Mouse (Mus musculus): ENCODE data around the gene Dusp9.

The Dusp9 gene

DNA sequence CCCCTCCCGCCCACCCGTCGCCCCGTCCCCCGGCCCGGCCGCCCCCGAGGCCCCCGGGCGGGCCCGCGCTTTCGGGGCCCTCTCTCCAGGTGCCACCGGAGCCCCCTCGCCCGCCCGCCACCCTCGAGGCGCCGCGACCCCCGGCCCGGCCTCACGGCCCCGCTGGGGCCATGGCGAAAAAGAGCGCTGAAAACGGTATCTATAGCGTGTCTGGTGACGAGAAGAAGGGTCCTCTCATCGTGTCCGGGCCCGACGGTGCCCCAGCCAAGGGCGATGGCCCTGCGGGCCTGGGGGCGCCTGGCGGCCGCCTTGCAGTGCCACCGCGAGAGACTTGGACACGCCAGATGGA lies 34.4 kb downstream of the Dusp9 start:
- 20% methylated on average over 23 of the region's 42 CpGs for WGBS

DNA sequence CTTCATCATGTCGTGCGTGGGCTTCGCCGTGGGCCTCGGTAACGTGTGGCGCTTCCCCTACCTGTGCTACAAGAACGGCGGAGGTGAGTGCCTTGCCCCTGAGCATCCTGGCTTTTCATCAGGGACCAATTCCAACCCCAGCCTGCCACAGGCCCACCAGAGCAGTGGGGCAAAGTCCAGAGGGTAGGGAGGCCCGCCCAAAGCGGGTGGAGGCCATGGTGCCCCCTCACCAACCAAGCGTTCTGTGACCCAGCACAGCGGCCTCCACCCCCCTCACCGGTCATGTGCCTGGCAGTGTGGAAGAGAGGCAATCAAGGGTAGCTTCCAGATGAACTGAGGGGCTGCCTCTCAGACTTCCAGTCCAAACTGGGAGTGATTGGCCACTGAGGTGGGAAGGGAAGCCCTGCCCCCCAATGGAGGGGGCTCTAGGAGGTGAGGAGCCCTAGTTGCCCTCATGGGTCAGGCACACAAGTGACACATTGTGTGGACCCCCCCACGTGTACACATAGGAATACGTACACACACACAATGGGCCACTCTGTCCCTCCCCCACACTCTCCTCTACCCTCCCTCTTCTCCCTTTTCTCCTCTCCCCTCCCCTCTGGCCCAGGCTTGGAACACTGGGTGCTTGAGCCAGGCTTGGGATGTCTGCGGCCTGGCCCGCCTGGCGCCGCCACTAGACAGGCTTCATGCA lies 34.9 kb downstream of the Dusp9 start:
- 13% methylated on average over 20 of the region's 20 CpGs for WGBS

DNA sequence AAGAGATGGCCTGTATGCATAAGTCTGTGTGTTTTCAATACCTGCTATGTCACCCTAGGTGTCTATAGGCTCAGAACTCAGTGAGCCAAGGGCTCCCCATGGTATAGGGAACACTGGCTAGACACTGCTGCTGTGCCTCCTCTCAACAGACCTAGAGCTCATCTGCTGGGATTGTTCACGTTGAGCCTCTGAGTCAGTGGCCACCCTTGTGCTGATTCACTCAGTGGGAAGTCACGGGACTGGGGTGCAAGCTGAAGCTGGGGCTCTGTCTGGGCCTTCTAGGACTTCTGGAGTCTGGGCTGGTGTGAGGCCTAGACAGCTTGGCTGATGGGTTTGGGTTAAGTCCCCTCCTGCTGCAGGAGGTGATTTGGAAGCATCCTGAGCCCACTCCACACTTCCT lies 36.0 kb downstream of the Dusp9 start:
- 18% methylated on average over 2 of the region's 2 CpGs for WGBS

DNA sequence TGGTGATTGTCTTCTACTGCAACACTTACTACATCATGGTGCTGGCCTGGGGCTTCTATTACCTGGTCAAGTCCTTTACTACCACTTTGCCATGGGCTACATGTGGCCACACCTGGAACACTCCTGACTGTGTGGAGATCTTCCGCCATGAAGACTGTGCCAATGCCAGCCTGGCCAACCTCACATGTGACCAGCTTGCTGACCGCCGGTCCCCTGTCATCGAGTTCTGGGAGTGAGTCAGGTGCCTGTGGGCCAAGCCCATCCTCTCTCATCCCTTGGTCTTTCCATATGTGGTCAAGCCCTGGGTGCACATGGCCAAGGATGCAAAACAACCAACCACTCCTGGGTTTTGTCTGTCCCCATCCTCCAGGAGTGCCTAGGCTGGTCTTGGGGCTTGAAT lies 37.4 kb downstream of the Dusp9 start:
- WGBS, result 84% methylated on average over 4 of the region's 4 CpGs

DNA sequence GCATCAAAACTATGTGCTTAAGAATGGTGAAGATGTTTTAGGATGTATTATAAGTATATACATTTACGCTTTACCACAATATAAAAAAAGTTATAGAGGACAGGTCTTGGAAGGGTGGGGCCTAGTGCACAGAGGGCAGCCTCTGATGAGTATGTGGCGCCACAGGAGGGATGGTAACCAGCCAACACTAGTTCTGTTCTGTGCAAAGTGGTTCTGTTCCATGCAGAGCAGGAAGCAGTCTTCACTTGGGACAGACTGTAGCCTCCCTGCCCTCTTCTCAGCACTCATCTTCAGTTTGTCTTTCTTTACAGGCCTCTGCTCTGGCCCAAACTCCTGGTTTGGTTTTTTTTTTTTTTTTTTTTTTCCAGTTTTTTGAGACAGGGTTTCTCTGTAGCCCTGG lies 44.9 kb downstream of the Dusp9 start:
- WGBS, result 96% methylated on average over 2 of the region's 2 CpGs

DNA sequence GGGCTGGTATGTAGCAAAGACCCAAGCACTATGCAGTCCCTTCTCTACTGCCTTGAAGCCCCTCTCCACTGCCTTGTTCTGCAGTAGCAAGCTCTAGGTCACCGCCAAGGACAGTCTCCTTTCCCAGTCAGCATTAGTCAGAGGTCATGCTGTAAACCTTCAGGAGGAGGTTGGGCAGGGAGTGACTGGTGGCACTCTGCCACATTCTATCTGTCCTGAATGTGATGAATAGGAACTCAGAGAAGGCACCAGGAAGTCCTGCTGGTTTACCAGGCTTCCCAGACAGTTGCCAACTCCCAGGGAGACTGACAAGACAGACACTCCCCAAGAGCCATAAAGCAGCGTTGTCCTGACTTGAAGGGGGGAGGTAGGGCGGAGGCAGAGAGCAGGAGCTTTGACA lies 46.4 kb downstream of the Dusp9 start:
- WGBS, result 65% methylated on average over 3 of the region's 3 CpGs

DNA sequence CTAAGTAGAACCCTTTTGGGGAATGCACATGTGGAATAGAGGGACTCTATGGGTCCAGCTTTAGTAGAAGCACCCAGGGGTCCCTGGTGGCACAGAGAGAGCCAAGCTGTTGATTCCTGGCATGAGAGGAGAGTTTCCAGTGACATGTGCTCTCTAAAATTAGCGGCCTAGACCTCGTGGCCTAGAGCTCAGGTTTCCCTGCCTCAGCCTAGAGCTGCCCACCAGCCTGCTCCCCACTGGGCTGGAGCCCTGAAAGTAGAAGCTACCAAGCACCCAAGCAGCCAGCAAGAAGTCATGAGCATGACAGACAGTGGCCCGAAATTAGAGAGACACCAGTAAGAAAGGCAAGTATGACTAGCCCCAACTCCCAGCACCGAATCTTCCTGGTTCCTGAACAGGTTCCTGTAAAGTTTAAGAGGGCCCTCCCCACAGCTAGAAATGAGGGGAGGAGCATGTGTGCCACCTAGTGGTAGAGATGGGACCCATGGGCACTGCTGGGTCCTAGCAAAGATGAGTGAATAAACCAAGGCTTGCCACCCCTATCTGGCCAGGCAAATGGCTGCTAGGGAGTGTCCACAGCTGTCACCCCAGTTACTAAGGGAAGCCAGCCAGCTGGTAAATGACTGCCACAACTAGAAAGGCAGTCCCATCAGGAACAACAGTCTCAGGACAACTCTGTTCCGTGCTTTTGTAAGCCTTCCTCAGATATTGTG lies 51.9 kb downstream of the Dusp9 start:
- 71% methylated on average over 5 of the region's 5 CpGs for WGBS

All from cerebral cortex, adult 2 months (tissue).